Mouse (Mus musculus): Measurements from ENCODE around the gene Card14. TPM values are rescaled to one million over a fixed set of nuclear protein-coding genes. Genes with fewer than 3 reads are reported as not detected.

Card14 gene
- polyA plus RNA-seq, 1 experiment from 2014 or later, result 1.8 TPM

DNA sequence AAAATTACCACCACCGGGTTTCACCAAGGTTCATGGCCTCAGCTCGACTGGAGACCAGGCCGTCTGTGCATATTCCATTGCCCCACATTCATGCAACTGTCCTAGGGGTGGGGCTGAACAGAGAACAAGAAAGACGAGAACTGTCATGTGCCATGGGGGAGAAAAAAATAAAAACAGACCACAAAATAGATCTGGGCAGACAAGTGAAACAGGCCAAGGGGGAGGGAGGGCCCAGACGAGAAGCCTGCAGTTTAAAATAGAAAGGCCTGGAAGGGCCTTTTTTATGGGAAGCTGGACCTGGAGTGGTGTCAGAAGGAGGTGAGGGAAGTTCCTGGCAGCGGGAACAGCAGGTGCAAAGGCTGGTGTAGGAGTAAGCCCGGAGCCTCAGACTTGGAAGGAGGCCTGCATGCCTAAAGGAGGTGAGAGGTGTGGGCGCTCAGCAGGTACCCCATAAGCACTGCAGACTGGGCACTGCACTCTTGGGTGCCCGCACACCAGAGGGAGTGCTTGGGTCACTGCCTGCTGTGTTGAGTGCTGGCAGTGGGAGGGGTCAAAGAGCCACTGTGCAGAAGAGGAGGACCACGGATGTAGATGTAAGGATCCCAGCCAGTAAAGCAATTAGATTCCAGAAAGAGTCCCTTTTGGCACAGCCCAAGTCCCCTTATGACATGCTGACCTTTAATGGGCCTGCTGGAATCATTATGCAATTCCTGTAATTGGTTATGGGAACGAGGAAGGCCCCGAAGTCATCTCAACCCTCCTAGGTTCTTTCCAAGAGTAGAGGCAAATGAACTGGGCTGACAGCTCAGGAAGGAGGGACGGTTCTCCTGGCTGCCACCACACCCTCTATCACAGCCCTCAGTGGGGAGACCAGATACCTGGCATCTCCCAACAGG lies 558 bp upstream of the Card14 start:
- Histone ChIP-seq H3K36me3 (no peaks in the 10 kb centered on the region), H3K4me1 (no peaks in the 10 kb centered on the region), H3K27ac (no peak overlapping the region), H3K9ac (no peak overlapping the region), H3K27me3 (replicated peaks) (no peaks in the 10 kb centered on the region), H3K9me3 (no peaks in the 10 kb centered on the region), H3K4me2 (no peak overlapping the region), H3K4me3 (replicated peaks) (no peak overlapping the region)
- no peak for ATAC-seq (ENCODE audit: insufficient read depth, low FRiP score, low read depth)
- 49% methylated on average over 13 of the region's 13 CpGs for WGBS

DNA sequence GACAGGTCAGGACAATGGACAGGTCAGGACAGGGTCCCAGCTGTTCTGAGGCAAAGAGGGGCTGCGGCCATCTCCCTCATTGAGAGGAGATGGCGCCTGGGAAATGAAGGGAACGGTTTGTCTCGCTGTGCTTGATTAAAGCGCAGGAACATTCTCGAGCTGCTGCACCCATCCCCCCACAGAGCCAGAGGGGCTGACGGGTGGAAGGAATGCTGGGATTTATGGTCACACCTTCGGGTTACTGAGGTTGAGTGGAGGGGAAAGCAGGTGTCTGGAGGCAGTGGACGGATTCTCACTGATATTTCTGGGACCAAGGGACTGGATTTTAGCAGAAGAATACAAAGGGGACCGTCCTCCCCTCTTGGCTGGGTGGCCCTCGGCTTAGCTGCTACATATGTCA lies 348 bp downstream of the Card14 start:
- H3K9me3 ChIP-seq, result no peaks in the 10 kb centered on the region
- no peak overlapping the region for H3K27ac ChIP-seq
- no peak overlapping the region for H3K4me3 ChIP-seq (replicated peaks)

DNA sequence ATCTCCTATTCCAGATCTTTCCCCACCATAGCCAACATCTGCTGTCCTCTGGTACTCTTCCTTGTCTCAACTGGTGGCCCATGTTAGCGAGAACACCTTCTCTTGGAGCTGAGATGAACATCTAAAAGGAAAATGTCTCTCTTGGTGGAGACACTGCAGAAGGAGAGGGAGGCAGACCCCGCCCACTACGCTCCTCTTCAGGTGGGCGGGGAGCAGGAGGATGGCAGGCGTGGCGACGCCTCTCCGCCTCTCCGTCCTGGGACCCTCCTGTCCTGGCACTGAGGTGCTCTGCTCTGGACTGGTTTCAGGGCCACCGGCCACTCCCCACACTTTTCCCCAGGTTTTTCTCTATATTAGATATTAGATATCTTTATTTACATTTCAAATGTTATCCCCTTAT lies 3.1 kb downstream of the Card14 start:
- no peak for ATAC-seq (ENCODE audit: insufficient read depth, low FRiP score, low read depth)
- 18% methylated on average over 10 of the region's 10 CpGs for WGBS
- Histone ChIP-seq H3K27me3 (replicated peaks) (no peaks in the 10 kb centered on the region), H3K9ac (no peak overlapping the region), H3K36me3 (no peaks in the 10 kb centered on the region), H3K4me2 (no peak overlapping the region), H3K4me1 (no peaks in the 10 kb centered on the region), H3K9me3 (no peaks in the 10 kb centered on the region), H3K4me3 (replicated peaks) (no peak overlapping the region), H3K27ac (no peak overlapping the region)

More for the DNA sequence above, 348 bp downstream of the Card14 start:
- no peaks in the 10 kb centered on the region for H3K36me3 ChIP-seq
- no peaks in the 10 kb centered on the region for H3K4me1 ChIP-seq
- no peaks in the 10 kb centered on the region for H3K27me3 ChIP-seq (replicated peaks)
- ATAC-seq (ENCODE audit: insufficient read depth, low FRiP score, low read depth), result no peak
- no peak overlapping the region for H3K4me2 ChIP-seq
- H3K9ac ChIP-seq, result no peak overlapping the region
- 30% methylated on average over 11 of the region's 11 CpGs for WGBS

DNA sequence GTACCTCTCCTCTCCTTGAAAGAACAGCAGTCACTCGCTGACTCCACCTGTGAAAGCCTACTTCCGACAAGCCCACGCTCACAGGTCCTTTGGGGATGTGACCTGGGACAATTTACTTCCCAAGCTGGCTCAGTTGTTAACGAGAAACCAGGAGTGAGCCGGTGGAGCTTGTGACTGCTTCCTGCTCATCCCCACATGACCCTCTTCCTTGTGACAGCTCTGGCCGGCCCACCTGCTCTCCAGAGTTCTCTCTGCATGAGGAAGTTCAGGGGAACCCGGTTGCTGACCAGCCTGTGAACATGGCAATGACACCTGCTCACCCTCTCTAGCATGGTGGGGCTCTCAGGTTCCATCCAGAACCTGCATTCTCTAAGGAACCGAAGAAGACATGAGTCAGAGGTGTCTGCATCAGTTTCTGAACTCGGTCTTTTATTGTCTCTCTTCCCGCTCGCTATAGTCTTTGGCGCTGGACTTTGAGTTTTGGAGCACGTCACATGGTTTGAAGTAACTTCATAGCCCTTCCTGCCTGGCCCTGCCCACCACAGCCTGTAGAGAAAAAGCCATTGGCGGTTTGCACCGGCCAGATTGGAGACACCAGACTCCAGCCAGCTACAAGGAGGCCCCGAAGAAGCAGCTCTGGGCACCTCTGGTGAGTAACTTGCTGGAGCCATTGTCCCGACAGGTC lies 6.8 kb downstream of the Card14 start:
- no peak overlapping the region for H3K27ac ChIP-seq
- no peak overlapping the region for H3K9ac ChIP-seq
- H3K9me3 ChIP-seq, result no peaks in the 10 kb centered on the region
- ATAC-seq (ENCODE audit: insufficient read depth, low FRiP score, low read depth), result no peak
- no peaks in the 10 kb centered on the region for H3K27me3 ChIP-seq (replicated peaks)
- no peaks in the 10 kb centered on the region for H3K4me1 ChIP-seq
- 73% methylated on average over 17 of the region's 17 CpGs for WGBS
- H3K4me2 ChIP-seq, result no peak overlapping the region
- H3K36me3 ChIP-seq, result no peaks in the 10 kb centered on the region
- H3K4me3 ChIP-seq (replicated peaks), result no peak overlapping the region

DNA sequence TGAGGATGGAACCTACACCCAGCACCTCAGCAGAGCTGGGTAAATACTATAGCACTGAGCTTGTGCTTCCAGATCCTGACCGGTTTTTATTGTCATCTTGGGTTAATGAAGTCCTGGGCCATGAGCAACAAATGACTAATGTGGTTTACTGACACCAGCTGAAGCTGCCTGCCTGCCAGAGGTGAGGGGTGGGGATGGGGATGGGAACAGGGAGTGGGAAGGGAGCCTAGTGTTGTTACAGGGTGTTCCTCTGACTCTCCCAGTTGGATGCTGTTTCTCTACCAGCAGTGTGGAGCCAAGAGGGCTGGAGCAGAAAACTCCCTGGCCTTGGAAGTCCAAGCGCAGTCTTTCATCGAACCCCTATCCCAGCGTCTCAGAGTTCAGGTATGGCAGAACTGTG lies 9.2 kb downstream of the Card14 start:
- H3K9ac ChIP-seq, result no peak overlapping the region
- H3K9me3 ChIP-seq, result no peaks in the 10 kb centered on the region

DNA sequence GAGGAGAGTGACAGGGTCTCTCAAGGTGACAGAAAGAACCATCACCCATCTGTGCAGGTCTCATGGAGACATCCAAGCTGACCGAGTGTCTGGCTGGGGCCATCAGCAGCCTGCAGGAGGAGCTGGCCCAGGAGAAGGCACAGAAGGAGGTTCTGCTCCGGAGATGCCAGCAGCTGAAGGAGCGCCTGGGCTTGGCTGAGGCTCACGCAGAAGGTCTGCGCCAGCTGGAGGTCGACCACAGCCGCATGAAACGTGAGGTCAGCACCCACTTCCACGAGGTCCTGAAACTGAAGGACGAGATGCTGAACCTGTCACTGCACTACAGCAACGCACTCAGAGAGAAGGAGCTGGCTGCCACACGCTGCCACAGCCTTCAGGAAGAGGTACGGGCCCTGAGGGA lies 15.0 kb downstream of the Card14 start:
- ATAC-seq (ENCODE audit: insufficient read depth, low FRiP score, low read depth), result no peak
- 67% methylated on average over 13 of the region's 13 CpGs for WGBS
- H3K27me3 ChIP-seq (replicated peaks), result no peaks in the 10 kb centered on the region
- no peak overlapping the region for H3K9ac ChIP-seq
- H3K4me1 ChIP-seq, result no peaks in the 10 kb centered on the region
- no peak overlapping the region for H3K4me3 ChIP-seq (replicated peaks)
- peaks cover 2% of the 10 kb centered on the region; the same call in 1 of the 2 replicates for H3K9me3 ChIP-seq
- H3K4me2 ChIP-seq, result no peak overlapping the region
- H3K27ac ChIP-seq, result no peak overlapping the region
- H3K36me3 ChIP-seq, result no peaks in the 10 kb centered on the region

More for the DNA sequence above, 9.2 kb downstream of the Card14 start:
- no peak overlapping the region for H3K4me3 ChIP-seq (replicated peaks)
- no peak for ATAC-seq (ENCODE audit: insufficient read depth, low FRiP score, low read depth)
- H3K4me1 ChIP-seq, result no peaks in the 10 kb centered on the region
- H3K27me3 ChIP-seq (replicated peaks), result no peaks in the 10 kb centered on the region
- WGBS, result 73% methylated on average over 4 of the region's 4 CpGs
- H3K36me3 ChIP-seq, result no peaks in the 10 kb centered on the region
- H3K4me2 ChIP-seq, result no peak overlapping the region
- no peak overlapping the region for H3K27ac ChIP-seq

DNA sequence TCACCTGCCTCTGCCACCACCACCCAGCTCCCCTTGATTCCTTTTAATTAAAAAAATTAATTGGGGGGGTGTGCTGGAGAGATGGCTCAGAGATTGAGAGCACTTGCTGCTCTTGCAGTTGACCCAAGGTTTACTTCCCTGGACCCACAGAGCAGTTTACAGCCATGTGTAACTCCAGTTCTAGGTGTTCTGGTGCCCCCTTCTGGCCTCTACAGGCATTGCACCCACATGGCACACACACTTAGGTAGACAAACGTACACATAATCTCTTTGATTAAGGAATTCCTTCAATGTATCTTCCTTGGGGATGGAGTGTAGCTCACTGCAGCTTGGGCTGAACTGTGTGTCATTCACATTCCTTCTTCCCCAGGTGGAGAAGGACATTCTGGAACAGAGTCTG lies 17.5 kb downstream of the Card14 start:
- ATAC-seq (ENCODE audit: insufficient read depth, low FRiP score, low read depth), result no peak
- Histone ChIP-seq H3K27ac (no peak overlapping the region), H3K9ac (no peak overlapping the region), H3K27me3 (replicated peaks) (no peaks in the 10 kb centered on the region; the same call in 1 of the 2 replicates), H3K9me3 (peaks cover 2% of the 10 kb centered on the region; the same call in 1 of the 2 replicates), H3K4me3 (replicated peaks) (no peak overlapping the region), H3K36me3 (no peaks in the 10 kb centered on the region), H3K4me2 (no peak overlapping the region), H3K4me1 (no peaks in the 10 kb centered on the region)
- 80% methylated on average over 1 of the region's 1 CpGs for WGBS

DNA sequence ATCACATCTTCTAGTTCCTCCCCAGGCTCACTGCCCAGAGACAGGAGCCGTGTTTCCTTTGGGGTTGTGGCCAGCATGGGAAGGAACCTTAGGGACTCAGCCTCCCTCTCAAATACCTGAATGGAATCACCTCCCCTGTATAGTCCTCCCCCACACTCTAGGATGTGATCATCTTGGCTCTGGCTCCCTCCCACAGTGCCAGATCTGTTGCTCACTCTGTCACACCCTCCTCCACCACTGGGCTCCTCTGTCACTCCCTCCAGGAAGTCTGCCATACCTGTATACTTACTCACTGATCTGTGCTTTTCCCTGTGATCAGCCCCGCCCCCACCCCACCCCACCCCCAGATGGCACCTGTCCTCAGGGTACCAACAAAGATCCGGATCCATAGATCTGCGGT lies 23.0 kb downstream of the Card14 start:
- WGBS, result 56% methylated on average over 4 of the region's 4 CpGs
- H3K4me2 ChIP-seq, result no peak overlapping the region
- no peak overlapping the region for H3K27ac ChIP-seq
- H3K9ac ChIP-seq, result no peak overlapping the region
- ATAC-seq (ENCODE audit: insufficient read depth, low FRiP score, low read depth), result 0 out of 2 replicates have a peak, but pooled peaks have one; percentile 54
- H3K36me3 ChIP-seq, result no peaks in the 10 kb centered on the region
- no peaks in the 10 kb centered on the region for H3K4me1 ChIP-seq
- no peak overlapping the region for H3K4me3 ChIP-seq (replicated peaks)
- no peaks in the 10 kb centered on the region; the same call in 1 of the 2 replicates for H3K27me3 ChIP-seq (replicated peaks)
- H3K9me3 ChIP-seq, result no peaks in the 10 kb centered on the region

DNA sequence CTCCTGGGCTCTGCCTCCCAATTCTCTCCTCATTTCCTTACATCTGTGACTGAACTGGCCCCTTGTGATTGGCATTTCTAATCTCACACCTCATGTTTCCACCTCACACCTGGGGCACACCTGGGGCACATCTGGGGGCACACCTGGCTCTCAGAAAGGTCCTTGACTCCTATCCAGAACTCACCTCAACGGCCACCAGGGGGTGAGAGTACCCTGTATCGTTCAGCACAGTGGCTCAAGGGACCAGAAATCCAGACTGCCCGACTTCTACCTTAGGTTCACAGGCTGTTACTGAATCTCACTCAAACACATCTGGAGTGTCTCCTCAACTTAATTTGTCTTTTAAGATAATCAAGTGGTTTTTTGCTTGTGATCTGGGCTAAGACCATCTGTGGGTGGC lies 24.4 kb downstream of the Card14 start:
- Histone ChIP-seq H3K27ac (no peak overlapping the region), H3K4me1 (no peaks in the 10 kb centered on the region), H3K4me2 (no peak overlapping the region), H3K36me3 (no peaks in the 10 kb centered on the region), H3K27me3 (replicated peaks) (no peaks in the 10 kb centered on the region; the same call in 1 of the 2 replicates), H3K9me3 (no peaks in the 10 kb centered on the region), H3K4me3 (replicated peaks) (no peak overlapping the region), H3K9ac (no peak overlapping the region)
- ATAC-seq (ENCODE audit: insufficient read depth, low FRiP score, low read depth), result no peak
- 30% methylated on average over 3 of the region's 3 CpGs for WGBS

DNA sequence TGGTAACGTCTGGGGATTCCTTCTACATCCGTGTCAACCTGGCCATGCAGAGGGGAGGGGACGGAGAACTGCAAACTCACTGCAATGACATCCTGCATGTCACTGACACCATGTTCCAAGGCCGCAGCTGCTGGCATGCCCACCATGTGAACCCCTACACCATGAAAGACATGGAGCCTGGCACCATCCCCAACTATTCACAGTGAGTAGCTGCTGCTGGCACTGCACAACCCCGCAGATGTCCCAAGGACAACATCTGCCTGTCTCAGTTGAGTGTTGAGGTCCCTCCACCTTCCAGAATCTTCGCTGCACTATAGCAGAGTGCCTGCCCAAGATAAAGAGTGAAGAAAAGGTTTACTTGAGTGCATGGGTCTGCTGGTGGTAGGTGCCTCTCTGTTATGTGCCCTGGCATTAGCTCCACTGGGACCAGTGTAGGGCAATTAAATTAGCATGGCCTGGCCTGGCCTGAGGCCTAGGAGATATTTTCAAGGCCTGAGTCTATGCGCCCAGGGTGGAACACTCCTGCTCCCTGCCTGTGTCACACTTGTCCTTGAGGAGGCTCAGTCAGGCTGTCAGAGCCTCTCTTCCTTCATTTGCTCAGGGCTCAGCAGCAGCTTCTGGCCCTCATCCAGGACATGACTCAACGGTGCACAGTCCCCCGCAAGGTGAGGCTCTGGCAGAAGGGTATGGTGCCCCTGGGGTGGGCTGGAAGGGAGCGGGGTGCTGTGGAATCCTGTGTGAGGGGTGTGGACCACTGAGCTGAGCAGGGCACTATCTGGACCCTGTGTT lies 30.9 kb downstream of the Card14 start:
- ATAC-seq (ENCODE audit: insufficient read depth, low FRiP score, low read depth), result peak; percentile 60; the same call in 1 of the 2 replicates
- no peaks in the 10 kb centered on the region for H3K4me1 ChIP-seq
- H3K4me2 ChIP-seq, result no peak overlapping the region
- WGBS, result 76% methylated on average over 10 of the region's 10 CpGs
- no peak overlapping the region for H3K4me3 ChIP-seq (replicated peaks)
- H3K27ac ChIP-seq, result no peak overlapping the region
- H3K27me3 ChIP-seq (replicated peaks), result no peaks in the 10 kb centered on the region
- H3K9ac ChIP-seq, result no peak overlapping the region
- H3K36me3 ChIP-seq, result no peaks in the 10 kb centered on the region
- H3K9me3 ChIP-seq, result no peaks in the 10 kb centered on the region

DNA sequence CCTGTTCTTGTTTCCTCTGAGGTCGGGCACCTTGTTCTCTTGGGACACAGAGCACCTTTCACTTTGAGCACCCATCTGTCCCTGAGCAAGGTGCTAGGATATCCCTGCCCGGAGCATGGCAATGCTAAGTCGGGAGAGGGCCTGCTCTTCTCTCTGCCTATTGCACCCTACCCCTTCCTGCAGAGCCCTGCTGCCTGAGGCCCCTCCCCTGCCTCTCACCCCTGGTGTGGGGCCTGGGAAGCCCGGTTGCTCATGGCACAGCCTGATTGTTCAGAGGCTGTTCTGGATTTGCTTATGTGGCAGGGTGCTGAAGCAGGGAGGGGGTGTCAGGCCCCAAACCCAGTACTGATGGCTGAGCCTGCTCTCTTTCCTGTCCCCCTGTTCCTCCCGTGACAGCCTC lies 31.6 kb downstream of the Card14 start:
- ATAC-seq (ENCODE audit: insufficient read depth, low FRiP score, low read depth), result no peak
- H3K27ac ChIP-seq, result no peak overlapping the region

More for the DNA sequence above, 31.6 kb downstream of the Card14 start:
- Histone ChIP-seq H3K4me2 (no peak overlapping the region), H3K9me3 (no peaks in the 10 kb centered on the region), H3K36me3 (no peaks in the 10 kb centered on the region), H3K4me3 (replicated peaks) (no peak overlapping the region), H3K27me3 (replicated peaks) (no peaks in the 10 kb centered on the region), H3K4me1 (no peaks in the 10 kb centered on the region), H3K9ac (no peak overlapping the region)
- WGBS, result 40% methylated on average over 5 of the region's 5 CpGs
